Mouse (Mus musculus): ENCODE measurements at regions not wholly inside any gene's neighbourhood (a gene's known extent, or its start where the extent isn't known, plus 50 kb on each side); places are given as distances from the start of the nearest gene placed in this dataset.

DNA sequence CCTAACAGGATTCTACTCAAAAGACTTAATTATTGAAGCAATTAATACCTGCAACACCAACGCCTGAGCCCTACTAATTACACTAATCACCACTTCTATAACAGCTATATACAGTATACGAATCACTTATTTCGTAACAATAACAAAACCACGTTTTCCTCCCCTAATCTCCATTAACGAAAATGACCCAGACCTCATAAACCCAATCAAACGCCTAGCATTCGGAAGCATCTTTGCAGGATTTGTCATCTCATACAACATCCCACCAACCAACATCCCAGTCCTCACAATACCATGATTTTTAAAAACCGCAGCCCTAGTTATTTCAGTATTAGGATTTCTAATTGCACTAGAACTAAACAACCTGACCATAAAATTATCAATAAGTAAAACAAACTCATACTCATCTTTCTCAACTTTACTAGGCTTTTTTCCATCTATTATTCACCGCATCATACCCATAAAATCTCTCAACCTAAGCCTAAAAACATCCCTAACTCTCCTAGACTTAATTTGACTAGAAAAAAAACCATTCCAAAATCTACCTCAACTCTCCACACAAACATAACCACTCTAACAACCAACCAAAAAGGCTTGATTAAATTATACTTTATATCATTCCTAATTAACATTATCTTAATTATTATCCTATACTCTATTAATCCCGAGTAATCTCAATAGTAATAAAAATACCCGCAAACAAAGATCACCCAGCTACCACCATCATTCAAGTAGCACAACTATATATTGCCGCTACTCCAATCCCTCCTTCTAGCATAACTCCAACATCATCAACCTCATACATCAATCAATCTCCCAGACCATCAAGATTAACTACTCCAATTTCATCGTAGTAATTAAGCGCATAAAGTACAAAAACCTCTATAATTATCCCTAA lies 830.9 kb upstream of the Tyrp1 start:
- DNase-seq, result no peak

DNA sequence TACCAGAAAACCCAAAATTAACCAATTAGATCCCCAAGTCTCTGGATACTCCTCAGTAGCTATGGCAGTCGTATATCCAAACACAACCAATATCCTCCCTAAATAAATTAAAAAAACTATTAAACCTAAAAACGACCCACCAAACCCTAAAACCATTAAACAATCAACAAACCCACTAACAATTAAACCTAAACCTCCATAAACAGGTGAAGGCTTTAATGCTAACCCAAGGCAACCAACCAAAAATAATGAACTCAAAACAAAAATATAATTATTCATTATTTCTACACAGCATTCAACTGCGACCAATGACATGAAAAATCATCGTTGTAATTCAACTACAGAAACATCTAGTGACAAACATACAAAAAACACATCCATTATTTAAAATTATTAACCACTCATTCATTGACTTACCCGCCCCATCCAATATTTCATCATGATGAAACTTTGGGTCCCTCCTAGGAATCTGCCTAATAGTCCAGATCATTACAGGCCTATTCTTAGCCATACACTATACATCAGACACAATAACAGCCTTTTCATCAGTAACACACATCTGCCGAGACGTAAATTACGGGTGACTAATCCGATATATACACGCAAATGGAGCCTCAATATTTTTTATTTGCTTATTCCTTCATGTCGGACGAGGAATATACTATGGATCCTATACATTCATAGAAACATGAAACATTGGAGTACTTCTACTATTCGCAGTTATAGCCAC lies 830.1 kb upstream of the Tyrp1 start:
- DNase-seq, result peak in 1 of 2 experiments; percentile 13

DNA sequence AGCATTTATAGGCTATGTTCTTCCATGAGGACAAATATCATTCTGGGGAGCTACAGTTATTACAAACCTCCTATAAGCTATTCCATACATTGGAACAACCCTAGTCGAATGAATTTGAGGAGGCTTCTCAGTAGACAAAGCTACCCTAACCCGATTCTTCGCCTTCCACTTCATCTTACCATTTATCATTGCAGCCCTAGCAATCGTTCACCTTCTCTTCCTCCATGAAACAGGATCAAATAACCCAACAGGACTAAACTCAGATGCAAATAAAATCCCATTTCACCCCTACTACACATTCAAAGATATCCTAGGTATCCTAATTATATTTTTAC lies 829.6 kb upstream of the Tyrp1 start:
- DNase-seq, result no peak

DNA sequence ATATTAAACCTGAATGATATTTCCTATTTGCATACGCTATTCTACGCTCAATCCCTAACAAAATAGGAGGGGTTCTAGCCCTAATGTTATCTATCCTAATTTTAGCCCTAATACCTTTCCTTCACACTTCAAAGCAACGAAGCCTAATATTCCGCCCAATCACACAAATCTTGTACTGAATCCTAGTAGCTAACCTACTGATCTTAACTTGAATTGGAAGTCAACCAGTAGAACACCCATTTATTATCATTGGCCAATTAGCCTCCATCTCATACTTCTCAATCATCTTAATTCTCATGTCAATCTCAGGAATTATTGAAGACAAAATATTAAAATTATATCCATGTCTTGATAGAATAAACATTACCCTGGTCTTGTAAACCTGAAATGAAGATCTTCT lies 829.1 kb upstream of the Tyrp1 start:
- DNase-seq, result no peak

DNA sequence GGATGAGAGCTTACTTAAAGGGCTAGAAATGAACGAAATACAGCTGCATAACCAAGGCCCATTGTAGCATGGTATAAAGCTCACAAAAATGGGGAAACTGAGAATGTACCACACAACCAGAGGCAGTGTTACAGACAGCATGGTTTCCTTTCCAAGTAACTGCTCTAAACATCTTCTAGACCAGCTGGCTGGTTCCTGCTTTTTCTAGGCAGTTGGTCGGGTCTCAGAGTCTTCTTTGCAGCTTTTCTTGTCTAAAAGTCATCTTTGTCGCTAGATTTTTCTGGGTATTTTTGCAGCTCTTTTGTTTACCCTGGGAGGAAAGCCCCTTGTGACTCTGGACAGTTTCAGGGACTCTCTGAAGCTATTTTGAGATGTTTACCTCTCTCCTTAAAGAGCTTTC lies 806.0 kb upstream of the Tyrp1 start:
- no peak for DNase-seq

DNA sequence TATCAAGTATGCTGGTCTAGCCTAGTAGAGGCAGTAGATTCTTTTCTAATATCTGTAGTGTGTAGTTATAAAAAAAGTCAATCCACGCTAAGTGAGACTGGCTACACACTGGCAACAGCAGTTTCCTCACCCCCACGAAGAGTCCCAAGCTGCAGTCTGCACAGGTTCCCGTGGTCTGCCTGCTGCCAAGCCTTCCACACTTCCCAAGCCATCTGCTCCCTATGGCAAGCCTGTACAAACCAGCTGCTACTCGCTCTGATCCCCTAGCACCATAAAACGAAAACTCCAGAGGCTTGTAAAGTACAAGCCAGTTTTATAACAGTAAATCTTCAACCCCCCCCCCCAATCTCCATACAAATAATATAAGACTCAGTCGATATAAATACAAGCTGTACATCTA lies 786.0 kb upstream of the Tyrp1 start:
- no peak for DNase-seq
